Mouse (Mus musculus) mouse trophoblast stem cell (cell line): ENCODE measurements around the gene Gm8220.
"Not testable (repeated sequence)": the region's sequence is repeated elsewhere in the genome, so short reads cannot be mapped to it uniquely, and the experiment has no call there.

ENCODE experiments used
- in situ Hi-C, 2 experiments: fragments of 300-500 bp; cut with MseI, MboI; formaldehyde crosslinking; loops; 2 replicates in 1 of 2; 3 replicates in 1 of 2; pipeline ENCODE4 v1.15.1; 2025

Gene Gm8220

GRCm38 (mm10) chr14:44285280-44285679 lies at the start of gene Gm8220:
Gene Gm8220 (plus strand): TSS chr14:44285580.
- in situ Hi-C loops: not testable (repeated sequence)

GRCm38 (mm10) chr14:44248039-44248438 lies 37.3 kb upstream of the Gm8220 start:
- in situ Hi-C loops: no loop called here

GRCm38 (mm10) chr14:44312049-44312448 lies 26.7 kb downstream of the Gm8220 start:
- in situ Hi-C loops: not testable (repeated sequence)

GRCm38 (mm10) chr14:44338484-44338883 lies 53.1 kb downstream of the Gm8220 start, which contains the start of gene Gm5930:
Gene Gm5930 (minus strand): TSS chr14:44338584.
- in situ Hi-C loops: not testable (repeated sequence)
